Mouse (Mus musculus): Measurements from ENCODE around the gene Atpaf2. TPM values are rescaled to one million over a fixed set of nuclear protein-coding genes. Genes with fewer than 3 reads are reported as not detected.
"Not testable (repeated sequence)": the region's sequence is repeated elsewhere in the genome, so short reads cannot be mapped to it uniquely, and the experiment has no call there.

Gene Atpaf2
- 47.5 and 48.9 TPM in 2 replicates for polyA plus RNA-seq (2015; fragmentation: Nextera tagmentation; extraction: Ambion mirVana)

DNA sequence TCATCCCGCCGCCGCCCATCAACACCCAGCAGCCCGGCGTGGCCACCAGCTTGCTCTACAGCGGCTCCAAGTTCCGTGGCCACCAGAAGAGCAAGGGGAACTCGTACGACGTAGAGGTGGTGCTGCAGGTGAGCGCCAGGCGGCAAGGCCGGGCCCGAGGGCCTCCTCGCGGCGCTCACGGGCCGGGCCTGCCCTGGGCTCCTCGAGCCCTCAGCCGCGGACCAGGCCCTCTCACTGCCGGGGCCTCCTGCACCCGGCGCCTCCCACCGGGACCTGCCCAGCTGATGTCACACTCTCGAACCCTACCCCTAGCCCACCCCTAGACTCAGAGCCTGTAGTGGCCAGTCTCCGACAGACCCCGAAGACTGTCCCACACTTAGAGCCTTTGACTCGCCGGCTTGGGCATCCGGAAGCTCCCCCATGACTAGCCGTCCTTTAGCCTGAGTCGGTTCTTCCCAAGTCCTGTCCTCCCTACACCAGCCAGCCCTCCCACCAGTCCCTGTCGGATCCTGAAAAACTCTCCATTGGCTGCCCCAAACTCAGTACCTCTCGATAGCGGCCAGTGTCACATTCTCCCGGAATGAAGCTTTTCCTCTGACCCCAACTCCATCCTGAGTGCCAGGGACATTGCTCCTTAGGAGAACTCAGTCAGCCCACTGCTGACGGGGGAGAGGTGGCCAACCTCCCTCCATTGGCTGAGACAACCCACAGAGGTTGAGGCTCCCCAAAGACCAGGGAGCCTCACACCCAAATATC lies at the start of gene Atpaf2:
Atpaf2 (minus strand) TSS at position 741 of the 756 bp plus-strand sequence.
- H3K4me3 ChIP-seq: peak within 1 kb of the TSS; percentile 94
- under 1% methylated on average over 39 of the region's 39 CpGs for WGBS
- no peaks in the 10 kb centered on the region for H3K9me3 ChIP-seq
- H3K4me1 ChIP-seq: peaks cover 36% of the 10 kb centered on the region
- peak; percentile 57 for ATAC-seq (replicated peaks)
- H3K36me3 ChIP-seq (replicated peaks): no peaks in the 10 kb centered on the region
- H3K27ac ChIP-seq: peak within 1 kb of the TSS; percentile 89
- no peaks in the 10 kb centered on the region for H3K27me3 ChIP-seq (replicated peaks)
- peak within 1 kb of the TSS; percentile 83 for H3K4me2 ChIP-seq
- H3K9ac ChIP-seq: peak within 1 kb of the TSS; percentile 81

DNA sequence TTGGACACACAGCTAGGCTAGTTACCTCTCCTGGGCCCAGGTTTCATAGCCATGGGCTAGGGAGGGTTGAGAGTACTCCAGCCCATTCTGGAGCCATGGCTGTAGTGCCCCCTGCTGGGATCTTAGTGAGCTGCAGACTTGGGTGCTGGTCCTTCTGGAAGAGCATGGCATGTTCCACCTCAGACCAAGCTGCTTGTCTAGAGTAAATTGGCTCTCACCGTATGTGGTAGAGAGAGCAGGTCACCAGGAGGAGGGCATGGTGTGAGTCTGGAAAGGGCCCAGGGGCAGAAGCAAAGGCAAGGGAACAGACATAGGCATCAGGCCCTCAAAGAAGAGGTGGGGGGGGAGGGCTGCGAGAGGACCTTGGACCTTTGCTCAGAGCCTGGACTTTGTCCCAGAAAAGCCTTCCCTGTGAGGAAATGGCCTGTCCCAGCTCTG lies 47.7 kb upstream of the Atpaf2 start:
- Histone ChIP-seq H3K27ac (no peak overlapping the region), H3K36me3 (replicated peaks) (peaks cover 56% of the 10 kb centered on the region), H3K9ac (no peak overlapping the region), H3K4me3 (no peak overlapping the region), H3K4me1 (no peaks in the 10 kb centered on the region), H3K4me2 (no peak overlapping the region), H3K9me3 (no peaks in the 10 kb centered on the region), H3K27me3 (replicated peaks) (no peaks in the 10 kb centered on the region)
- WGBS: 94% methylated on average over 2 of the region's 2 CpGs
- ATAC-seq (replicated peaks): no peak

DNA sequence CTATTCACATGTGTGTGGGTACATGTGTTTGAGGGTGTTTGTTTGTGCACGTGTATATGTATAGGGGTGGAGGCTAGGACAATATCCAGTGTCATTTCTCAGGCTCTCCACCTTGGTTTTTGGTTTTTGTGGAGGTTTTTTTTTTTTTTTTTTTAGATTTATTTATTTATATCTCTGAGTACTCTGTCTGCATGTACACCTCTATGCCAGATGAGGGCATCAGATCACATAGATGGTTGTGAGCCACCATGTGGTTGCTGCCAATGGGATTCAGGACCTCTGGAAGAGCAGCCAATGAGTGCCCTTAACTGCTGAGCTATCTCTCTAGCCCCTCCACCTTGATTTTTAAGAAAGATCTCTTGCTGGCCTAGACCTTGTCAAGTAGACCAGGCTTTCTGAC lies 39.7 kb upstream of the Atpaf2 start:
- H3K9me3 ChIP-seq: no peaks in the 10 kb centered on the region
- H3K27me3 ChIP-seq (replicated peaks): no peaks in the 10 kb centered on the region
- H3K9ac ChIP-seq: no peak overlapping the region
- peaks cover 20% of the 10 kb centered on the region for H3K4me1 ChIP-seq
- no peak overlapping the region for H3K27ac ChIP-seq
- WGBS: 100% methylated on average over 1 of the region's 1 CpGs
- no peak overlapping the region for H3K4me3 ChIP-seq
- H3K4me2 ChIP-seq: no peak overlapping the region
- H3K36me3 ChIP-seq (replicated peaks): peaks cover 49% of the 10 kb centered on the region
- no peak for ATAC-seq (replicated peaks)

DNA sequence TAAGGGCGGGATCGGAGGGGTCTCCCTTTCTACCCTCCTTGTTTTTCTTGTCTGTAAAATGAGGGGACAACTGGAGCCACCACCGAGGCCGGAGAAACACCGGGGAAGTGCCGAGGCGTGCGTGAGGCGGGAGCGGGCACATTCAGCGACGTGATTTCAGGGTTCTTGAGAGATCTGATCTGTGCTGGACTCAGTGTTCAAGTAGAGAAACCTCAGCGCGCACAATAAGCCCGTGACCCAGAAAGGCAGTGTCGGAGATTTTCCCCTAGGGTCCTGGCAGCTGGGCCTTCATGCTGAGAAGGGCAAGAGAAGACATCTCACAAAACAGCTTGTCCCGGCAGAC lies 36.5 kb upstream of the Atpaf2 start:
- peak; percentile 21; the same call in 1 of the 2 replicates for ATAC-seq (replicated peaks)
- Histone ChIP-seq H3K36me3 (replicated peaks) (peaks cover 17% of the 10 kb centered on the region; the same call in 1 of the 2 replicates), H3K4me2 (peak overlapping the region; percentile 81), H3K27me3 (replicated peaks) (no peaks in the 10 kb centered on the region), H3K9ac (peak overlapping the region; percentile 74), H3K27ac (peak overlapping the region; percentile 68), H3K9me3 (no peaks in the 10 kb centered on the region), H3K4me3 (peak overlapping the region; percentile 68), H3K4me1 (peaks cover 20% of the 10 kb centered on the region)
- WGBS: under 1% methylated on average over 17 of the region's 17 CpGs

DNA sequence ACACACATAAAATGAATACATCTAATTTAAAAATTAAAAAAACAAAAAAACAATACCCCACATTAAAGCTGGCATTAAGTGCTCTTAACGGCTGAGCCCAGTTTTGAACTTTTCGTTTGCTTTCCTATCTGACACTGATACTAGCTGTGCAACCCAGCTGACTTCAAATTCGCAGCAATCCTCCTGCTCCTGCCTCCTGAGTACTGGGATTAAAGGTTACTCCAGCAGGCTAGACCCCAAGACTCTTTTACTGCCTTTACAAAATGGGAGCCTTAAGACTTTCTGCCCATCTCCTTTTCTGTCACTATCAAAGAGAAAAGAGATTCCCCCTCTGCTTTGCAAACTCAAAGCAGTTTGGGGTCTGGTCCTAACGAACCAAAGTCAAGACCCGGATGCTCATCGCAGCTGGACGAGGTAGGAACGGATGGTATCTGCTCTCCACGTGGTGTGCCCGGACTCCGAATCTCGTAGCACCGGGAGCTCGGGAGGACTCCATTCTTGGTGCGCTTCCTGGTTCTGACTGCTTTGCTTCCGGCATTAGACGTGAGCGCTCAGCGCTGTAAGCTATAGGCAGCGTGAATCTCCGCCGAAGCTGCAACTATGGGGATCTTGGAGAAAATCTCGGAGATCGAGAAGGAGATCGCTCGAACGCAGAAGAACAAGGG lies 36.0 kb upstream of the Atpaf2 start, which contains the start of gene Drg2:
Drg2 (plus strand) TSS at position 512 of the 665 bp plus-strand sequence.
- WGBS: 5% methylated on average over 27 of the region's 27 CpGs
- peak within 1 kb of the TSS; percentile 74 for H3K9ac ChIP-seq
- no peaks in the 10 kb centered on the region for H3K27me3 ChIP-seq (replicated peaks)
- H3K4me3 ChIP-seq: peak within 1 kb of the TSS; percentile 68
- H3K4me1 ChIP-seq: peaks cover 20% of the 10 kb centered on the region
- peaks cover 12% of the 10 kb centered on the region; the same call in 1 of the 2 replicates for H3K36me3 ChIP-seq (replicated peaks)
- H3K4me2 ChIP-seq: peak within 1 kb of the TSS; percentile 81
- H3K27ac ChIP-seq: peak within 1 kb of the TSS; percentile 69
- ATAC-seq (replicated peaks): peak; percentile 92
- H3K9me3 ChIP-seq: no peaks in the 10 kb centered on the region

DNA sequence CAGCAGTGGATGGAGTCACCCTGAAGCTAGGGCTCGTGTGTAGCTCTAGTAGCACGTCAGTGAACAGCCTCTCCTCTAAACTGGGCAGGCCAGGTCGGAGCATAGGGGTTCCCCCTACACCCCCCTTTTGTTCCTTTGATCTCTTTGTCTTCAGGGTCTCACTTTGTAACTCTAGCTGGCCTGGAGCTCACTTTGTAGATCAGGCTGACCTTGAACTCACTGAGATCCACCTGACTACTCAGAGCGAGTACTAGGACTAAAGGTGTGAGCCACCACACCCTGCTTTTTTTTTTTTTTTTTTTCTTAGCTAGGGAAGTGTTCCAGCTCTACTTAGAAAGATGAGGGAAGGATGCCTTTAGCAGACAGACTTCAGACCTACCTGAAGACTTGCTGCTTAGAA lies 25.8 kb upstream of the Atpaf2 start:
- 87% methylated on average over 4 of the region's 4 CpGs for WGBS
- no peaks in the 10 kb centered on the region for H3K9me3 ChIP-seq

DNA sequence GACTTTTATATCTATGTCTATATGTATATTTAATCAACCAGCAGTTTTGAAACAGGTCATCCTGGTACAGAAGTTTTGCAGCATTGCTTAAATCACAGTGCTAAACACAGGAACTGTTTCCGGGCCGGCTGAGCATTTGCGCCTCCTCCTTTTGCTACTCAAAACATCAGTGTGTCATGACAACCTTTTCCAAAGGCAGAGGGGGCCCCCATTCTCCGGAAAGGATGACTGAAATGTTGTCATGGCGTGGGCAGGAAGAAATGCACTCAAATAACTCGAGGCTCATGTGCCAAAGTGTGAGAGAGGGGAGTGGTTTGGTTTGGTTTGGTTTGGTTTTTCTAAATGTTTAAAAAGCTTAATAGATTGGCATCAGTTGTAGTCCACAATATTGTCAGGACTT lies 24.6 kb upstream of the Atpaf2 start:
- WGBS: 89% methylated on average over 6 of the region's 6 CpGs
- Histone ChIP-seq H3K27ac (no peak overlapping the region), H3K27me3 (replicated peaks) (no peaks in the 10 kb centered on the region), H3K36me3 (replicated peaks) (peaks cover 19% of the 10 kb centered on the region; the same call in 1 of the 2 replicates), H3K4me1 (no peaks in the 10 kb centered on the region), H3K4me3 (no peak overlapping the region), H3K4me2 (no peak overlapping the region), H3K9ac (no peak overlapping the region), H3K9me3 (no peaks in the 10 kb centered on the region)
- ATAC-seq (replicated peaks): no peak

More for the DNA sequence above, 25.8 kb upstream of the Atpaf2 start:
- Histone ChIP-seq H3K27me3 (replicated peaks) (no peaks in the 10 kb centered on the region), H3K4me1 (no peaks in the 10 kb centered on the region), H3K4me3 (no peak overlapping the region), H3K27ac (no peak overlapping the region), H3K9ac (no peak overlapping the region), H3K36me3 (replicated peaks) (peaks cover 13% of the 10 kb centered on the region; the same call in 1 of the 2 replicates), H3K4me2 (no peak overlapping the region)
- ATAC-seq (replicated peaks): no peak

DNA sequence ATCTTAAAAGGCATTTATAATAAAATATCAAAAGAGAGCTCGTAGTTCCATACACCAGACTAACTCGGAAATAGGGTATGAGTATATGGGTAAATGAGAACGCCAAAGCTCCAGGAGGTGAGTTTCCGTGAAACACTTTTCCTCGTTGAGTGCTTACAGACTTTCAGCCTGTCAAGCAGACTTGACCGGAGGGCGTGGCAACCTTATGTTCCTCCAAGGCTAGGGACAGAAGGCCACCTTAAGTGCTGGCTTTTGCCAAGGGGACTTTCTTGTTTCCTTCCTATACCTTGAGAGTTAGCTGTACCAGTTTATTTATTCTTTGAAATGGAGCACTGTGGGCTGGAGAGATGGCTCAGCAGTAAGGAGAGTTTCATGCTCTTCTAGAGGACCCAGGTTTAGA lies 21.9 kb upstream of the Atpaf2 start:
- Histone ChIP-seq H3K4me1 (no peaks in the 10 kb centered on the region), H3K4me2 (no peak overlapping the region), H3K27ac (no peak overlapping the region), H3K4me3 (no peak overlapping the region), H3K9ac (no peak overlapping the region), H3K9me3 (no peaks in the 10 kb centered on the region), H3K27me3 (replicated peaks) (no peaks in the 10 kb centered on the region), H3K36me3 (replicated peaks) (peaks cover 19% of the 10 kb centered on the region; the same call in 1 of the 2 replicates)
- 57% methylated on average over 7 of the region's 7 CpGs for WGBS
- no peak for ATAC-seq (replicated peaks)

DNA sequence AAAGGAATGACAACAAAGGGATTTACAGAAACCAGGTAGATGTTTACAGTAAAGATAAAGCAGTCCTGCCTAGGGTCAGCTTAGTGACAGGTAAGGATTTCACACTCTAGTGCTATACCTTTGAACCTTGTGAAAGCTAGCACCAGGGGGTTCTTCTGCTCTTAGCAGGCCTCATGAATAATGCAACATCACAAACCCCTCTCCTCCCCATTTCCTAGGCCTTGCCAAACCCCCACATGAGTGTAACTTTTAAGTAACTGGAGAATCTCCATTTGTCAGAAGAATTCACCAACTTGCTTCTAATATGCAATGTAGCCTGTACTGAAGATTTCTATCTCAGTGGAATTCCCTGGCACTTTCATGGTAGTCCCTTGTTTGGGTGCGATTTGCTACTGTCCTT lies 21.4 kb upstream of the Atpaf2 start:
- H3K4me1 ChIP-seq; H3K9ac ChIP-seq; H3K27me3 ChIP-seq (replicated peaks); H3K4me3 ChIP-seq; H3K4me2 ChIP-seq; ATAC-seq (replicated peaks); H3K9me3 ChIP-seq; H3K27ac ChIP-seq: not testable (repeated sequence)
- peaks cover 22% of the 10 kb centered on the region; the same call in 1 of the 2 replicates for H3K36me3 ChIP-seq (replicated peaks)
- 38% methylated on average over 1 of the region's 1 CpGs for WGBS

DNA sequence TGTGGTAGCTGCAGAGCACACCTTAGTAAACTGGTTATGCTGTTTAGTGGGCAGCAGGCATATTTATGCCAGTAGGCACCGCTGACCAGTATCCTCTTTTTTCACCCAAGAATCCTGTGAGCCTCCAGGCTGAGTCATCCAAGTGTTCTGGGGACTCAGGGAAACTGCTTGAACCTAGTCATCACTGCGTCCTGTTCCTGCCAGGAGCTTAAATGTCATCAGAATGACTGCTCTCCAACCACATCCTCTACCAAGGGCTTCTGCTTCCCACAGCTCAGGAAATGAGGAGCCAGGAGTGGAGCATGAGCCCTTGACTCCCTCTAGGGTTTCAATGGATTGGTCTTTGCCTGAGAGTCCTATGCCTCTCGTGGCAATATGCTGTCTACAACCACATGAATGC lies 18.4 kb upstream of the Atpaf2 start:
- no peak overlapping the region for H3K4me3 ChIP-seq
- no peaks in the 10 kb centered on the region for H3K27me3 ChIP-seq (replicated peaks)
- H3K4me2 ChIP-seq: no peak overlapping the region
- H3K9me3 ChIP-seq: no peaks in the 10 kb centered on the region
- no peak overlapping the region for H3K9ac ChIP-seq
- ATAC-seq (replicated peaks): no peak
- no peak overlapping the region for H3K27ac ChIP-seq
- H3K4me1 ChIP-seq: no peaks in the 10 kb centered on the region
- WGBS: 93% methylated on average over 3 of the region's 3 CpGs
- peaks cover 27% of the 10 kb centered on the region for H3K36me3 ChIP-seq (replicated peaks)

DNA sequence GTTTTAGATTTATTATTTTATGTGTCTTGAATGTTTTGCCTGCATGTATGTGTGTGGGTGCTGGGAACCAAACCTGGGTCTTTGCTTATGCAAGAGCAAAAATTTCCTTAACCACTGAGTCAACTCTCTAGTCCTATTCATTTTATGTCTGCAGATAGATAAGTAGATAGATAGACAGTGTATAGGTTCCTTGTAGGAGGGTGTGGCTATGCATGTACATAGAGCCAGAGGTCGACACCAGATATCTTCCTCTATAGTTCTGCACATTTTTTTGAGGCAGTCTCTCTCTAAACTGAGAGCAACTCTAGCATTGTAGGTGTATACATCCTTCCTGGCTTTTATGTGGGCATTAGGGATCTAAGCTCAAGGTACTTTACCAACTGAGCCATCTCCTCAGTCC lies 16.9 kb upstream of the Atpaf2 start:
- H3K4me1 ChIP-seq: no peaks in the 10 kb centered on the region
- ATAC-seq (replicated peaks): no peak
- H3K36me3 ChIP-seq (replicated peaks): peaks cover 25% of the 10 kb centered on the region
- H3K9ac ChIP-seq: no peak overlapping the region
- 95% methylated on average over 1 of the region's 1 CpGs for WGBS
- no peak overlapping the region for H3K4me3 ChIP-seq
- H3K27ac ChIP-seq: no peak overlapping the region
- H3K4me2 ChIP-seq: no peak overlapping the region
- H3K27me3 ChIP-seq (replicated peaks): no peaks in the 10 kb centered on the region
- no peaks in the 10 kb centered on the region for H3K9me3 ChIP-seq

DNA sequence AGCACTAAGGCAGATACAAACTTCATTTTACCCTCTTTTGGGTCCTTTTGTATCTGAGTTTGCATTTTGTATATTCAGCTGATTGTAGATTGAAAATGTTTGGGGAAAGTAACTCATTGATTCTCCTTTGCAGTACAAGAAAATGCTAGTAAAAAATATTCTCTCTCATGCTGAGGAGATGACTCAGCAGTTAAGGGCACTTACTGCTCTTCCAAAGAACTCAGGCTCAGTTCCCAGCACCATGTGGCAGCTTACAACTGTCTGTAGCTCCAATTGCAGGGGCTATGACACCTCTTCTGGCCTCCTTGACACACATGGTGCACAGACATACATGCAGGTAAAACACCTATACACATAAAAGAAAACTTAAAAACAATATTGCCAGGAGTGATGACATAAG lies 15.2 kb upstream of the Atpaf2 start:
- no peak overlapping the region for H3K9ac ChIP-seq
- H3K36me3 ChIP-seq (replicated peaks): peaks cover 27% of the 10 kb centered on the region
- H3K27me3 ChIP-seq (replicated peaks): no peaks in the 10 kb centered on the region
- H3K4me1 ChIP-seq: no peaks in the 10 kb centered on the region
- no peak overlapping the region for H3K4me3 ChIP-seq
- H3K4me2 ChIP-seq: no peak overlapping the region
- no peak for ATAC-seq (replicated peaks)
- no peak overlapping the region for H3K27ac ChIP-seq
- H3K9me3 ChIP-seq: no peaks in the 10 kb centered on the region

Measured in midbrain, embryonic 15.5 days (tissue).